Mouse (Mus musculus): ENCODE data around the gene Caap1.

Caap1 gene

DNA sequence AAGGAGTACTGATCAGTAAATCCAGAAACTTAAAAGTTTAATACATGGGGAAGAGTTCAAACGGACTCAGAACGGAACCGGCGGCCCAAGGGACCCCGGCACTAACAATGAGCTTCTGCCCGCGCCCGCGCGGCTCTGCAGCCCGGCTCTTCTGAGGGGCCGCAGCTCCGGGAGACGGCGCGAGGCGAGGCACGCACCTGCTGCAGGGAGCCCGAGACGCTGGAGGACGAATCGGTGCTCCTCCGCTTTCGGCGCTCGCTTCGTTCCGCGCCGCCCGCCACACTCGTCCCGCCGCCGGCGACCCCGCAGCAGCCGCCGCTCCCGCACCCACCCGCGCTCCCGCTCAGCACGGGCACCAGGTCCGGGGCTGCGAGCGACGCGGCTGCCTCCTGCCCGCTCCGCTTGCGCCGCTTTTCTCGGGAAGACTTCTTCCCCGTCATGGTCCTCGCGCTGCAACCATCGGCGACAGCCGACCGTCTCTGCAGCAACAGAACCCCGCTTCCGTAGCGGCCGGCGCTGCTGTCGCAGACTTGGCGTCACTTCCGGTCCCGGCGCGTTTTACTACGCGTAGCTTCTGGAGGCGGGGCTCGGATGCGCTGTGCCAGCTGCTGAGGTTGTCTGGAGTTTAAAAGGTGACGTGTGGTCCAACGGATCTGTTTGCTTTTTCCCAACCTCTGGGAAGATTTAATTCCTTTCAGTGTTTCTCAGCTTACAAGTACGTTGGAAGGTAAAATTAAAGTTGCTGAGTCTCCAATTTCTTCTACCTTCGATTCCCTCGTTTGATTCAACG lies at the start of gene Caap1, which contains the start of gene Gm10306:
Gene Caap1, minus strand, starts transcription at position 532 of the 790 bp plus-strand sequence.
Gene Gm10306, plus strand, starts transcription at position 282 of the 790 bp plus-strand sequence.
- DNase-seq (ENCODE audit: low spot score), result peak; percentile 97

DNA sequence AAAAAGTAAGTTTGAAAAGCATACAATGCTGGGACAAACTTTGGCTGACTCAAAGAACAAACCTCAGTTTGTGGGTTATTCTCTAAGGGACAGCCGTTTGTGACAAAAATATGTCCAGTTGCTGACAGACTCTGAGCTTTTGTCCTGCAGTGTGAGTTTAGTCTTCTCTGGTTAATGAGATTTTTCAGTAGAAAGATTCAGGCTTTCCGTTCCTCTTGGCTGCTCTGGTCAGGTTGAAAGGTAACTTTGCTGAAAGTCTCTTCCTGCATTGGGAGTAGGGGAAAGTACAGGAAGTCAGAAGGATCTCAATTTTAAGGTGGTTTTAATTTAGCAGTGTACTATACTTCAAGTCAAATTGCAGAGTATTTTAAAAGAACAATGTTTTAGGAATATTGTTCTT lies 49.0 kb upstream of the Caap1 start:
- no peak for DNase-seq (ENCODE audit: low spot score)

DNA sequence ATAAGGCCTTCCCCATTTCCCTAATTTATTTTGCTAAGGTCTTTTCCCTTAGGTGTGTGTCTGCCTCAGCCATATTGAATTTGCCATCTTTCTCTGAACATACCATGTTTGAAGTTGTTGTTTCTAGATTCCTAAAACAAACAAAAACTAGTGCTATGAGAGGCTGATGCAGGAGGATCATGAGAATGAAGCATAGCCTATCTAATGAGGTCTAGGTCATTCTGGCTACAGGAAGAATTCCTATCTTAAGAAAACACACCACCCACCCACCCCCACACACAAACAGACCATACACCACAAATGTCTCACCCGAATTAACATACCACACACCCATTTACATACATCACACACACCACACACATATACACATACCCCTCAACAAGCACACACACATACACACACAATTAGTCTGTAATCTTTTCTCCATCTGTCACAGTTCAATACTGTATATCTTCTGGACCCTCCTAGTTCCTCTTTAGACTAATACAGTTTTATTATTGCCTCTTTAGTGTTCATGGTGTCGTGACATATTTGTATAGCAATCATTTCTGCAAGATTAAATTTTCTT lies 47.9 kb upstream of the Caap1 start:
- DNase-seq (ENCODE audit: low spot score), result no peak

DNA sequence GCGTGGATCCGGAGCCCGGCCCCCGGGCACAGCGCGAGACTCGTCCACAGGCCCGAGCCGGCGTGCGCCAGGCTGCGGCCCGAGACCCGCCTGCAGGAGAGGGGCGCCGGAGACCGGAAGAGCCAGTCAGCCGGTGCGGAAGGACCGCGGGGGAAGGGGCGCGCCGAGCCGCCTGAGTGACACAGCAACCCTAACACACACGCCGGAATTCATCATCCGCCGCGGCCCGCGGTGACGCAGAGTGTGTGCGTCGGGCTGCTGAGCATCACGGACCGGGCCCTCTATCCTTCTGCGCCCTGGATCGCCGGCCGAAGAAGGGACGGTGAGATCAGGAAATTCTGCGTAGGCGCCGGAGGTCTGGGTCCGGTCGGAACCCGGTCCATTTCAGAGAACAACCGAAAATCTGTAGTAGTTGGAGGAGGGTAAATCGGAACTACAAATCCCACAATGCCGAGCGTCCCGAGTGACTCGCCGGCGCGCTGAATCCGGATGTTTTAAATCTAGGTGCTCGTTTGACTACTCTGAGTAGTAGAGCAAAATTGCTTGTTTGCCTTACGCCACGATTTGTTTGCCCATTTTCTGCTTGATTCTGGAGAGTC lies 46.5 kb upstream of the Caap1 start, which contains the start of gene Plaa:
Gene Plaa, minus strand, starts transcription at position 214 of the 599 bp plus-strand sequence.
- peak; percentile 95 for DNase-seq (ENCODE audit: low spot score)

DNA sequence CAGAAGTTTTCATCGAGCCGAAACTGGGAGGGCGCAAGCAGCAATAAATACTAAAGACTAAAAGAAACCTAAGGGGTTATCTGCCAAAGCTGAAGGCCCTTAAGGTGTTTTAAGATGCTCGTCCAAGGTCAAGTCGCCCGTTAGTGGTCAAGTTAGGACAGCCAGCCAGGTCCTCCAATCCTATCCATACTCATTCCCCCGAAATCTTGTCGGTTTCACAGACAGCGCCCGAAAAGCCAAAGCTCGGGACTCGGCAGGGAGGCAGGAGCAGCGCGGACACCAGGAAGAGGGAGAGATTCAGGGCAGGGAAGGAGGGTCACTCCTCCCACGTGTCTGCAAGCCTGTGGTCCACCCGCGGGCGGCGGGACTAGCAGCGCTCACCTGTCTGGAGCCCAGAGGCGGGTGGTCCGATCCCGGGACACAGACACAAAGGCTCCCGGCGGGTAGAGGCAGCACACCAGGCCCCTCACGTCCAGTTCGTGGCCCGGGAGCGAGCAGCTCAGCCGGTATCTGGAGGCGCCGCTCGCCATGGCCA lies 46.0 kb upstream of the Caap1 start:
- DNase-seq (ENCODE audit: low spot score), result no peak

DNA sequence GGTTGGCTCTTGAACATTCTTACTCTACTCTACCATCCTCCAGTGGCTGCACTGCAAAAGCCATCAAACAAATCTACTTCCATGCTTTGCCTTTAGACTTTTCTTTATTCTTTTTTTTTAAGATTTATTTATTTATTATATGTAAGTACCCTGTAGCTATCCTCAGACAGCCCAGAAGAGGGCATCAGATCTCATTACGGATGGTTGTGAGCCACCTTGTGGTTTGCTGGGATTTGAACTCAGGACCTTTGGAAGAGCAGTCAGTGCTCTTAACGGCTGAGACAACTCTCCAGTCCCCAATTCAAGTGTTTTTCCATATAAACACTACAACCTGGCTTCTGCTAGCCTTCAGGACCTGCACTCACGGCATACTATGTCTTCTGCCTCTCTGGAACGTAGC lies 44.8 kb upstream of the Caap1 start:
- no peak for DNase-seq (ENCODE audit: low spot score)

DNA sequence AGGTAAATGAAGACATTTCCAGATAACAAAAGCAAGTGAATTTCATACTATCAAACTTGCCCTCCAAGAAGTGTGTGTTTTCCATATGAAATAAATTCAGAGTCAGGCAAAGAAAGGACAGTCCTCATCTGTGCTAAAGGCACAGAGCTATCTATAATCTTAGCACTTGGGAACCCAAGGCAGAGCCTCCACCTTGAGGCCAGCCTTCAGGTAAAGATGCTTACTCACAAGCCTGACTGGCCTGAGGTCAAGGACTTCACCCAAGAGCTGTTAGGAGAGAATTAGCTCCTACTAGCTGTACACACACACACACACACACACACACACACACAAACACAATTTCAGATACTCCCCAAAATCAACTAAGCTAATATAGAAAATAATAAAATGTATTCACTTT lies 36.1 kb upstream of the Caap1 start:
- DNase-seq (ENCODE audit: low spot score), result no peak

DNA sequence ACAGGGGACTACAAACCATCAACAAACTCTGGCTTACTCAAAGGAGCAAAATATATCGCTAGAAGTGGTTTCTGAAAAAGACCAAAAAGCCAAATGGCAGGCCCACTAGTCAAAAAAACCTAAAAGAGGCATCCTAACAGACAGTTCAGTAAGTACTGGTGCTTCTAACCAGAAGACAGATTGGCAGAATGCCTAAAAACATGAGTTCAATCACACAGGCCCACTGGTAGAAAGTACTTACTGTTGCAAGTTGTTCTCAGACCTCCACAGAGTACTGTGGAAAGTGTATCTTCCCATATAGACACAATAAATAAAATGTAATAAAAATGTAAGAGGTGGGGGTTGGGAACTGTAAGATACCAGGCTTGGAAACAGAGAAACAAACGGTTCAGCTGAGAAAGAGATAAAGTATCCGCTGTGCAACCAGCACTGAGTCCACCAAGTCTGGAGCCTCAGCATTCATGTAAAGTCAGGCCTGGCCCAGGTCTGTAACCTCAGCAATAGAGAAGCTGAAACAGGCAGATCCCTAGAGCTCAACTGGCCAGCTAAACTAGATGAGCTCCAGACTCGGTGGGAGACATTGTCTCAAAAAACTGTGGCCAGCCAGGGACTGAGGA lies 35.3 kb upstream of the Caap1 start:
- DNase-seq (ENCODE audit: low spot score), result no peak

DNA sequence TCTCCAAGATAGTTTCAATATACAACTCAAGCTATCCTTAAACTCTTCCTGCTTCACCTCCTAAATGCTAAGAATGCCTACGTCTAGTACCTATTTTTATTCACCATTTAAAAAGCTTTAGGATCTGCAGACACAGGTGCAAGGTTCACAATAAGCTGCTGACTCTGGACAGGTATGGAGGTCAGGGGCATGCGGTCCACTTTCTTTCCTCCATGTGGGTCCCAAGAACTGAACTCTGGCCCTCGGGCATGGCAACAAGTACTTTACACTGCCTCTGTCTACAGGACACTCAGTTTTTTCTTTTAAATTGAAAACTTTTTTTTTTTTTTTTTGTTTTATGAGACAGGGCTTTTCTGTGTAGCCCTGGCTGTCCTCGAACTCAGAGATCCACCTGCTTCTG lies 16.1 kb upstream of the Caap1 start:
- DNase-seq (ENCODE audit: low spot score), result no peak

DNA sequence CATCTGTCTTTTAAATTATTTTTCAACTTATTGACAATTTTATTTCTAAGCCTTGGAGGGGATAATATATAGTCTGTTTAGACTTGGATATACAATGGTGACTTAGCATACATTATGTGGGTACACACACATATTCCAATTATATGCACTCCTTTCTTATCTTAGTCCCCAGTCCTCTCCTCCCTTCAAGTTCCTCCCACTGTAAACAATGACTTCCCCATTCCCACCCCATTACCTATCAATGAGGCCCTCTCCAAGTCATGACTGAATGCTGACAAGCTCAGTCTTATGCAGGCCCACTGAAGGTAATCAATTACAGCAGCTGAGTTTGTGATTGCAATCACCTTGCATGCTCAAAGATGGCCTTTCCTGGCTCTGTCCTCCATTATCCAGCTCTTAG lies 7.7 kb upstream of the Caap1 start:
- no peak for DNase-seq (ENCODE audit: low spot score)

DNA sequence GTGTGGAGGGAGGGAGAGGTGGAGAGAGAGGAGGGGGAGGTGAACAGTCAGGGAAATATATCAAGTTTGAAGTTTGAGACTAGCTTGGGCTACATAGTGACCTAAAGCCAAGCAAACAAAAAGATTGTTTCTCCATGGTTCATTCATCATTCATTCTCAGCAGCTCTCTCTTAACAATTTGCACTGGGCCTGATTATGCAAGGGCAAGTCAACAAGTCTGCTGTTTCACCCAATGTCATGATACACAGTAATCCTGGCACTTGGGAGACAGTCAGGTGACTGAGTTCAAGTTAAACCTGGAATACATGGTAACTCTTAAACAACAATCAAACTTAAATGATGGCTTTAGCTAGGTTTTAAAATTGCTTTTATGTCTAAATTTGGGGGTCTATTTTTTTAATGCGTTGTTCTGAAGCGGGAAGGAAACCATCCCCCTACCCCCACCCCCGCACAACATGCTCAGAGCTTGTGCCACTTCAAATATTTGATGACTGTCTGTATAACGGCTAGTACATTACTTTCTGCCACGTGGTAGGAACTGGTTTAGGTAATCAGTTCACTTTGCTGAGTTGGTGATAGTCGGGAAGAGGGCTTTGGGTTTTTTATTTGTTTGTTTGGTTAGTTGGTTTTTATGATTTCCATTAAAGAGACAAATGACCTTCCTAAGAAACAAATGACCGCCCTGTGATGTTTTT lies 5.5 kb upstream of the Caap1 start:
- no peak for DNase-seq (ENCODE audit: low spot score)

DNA sequence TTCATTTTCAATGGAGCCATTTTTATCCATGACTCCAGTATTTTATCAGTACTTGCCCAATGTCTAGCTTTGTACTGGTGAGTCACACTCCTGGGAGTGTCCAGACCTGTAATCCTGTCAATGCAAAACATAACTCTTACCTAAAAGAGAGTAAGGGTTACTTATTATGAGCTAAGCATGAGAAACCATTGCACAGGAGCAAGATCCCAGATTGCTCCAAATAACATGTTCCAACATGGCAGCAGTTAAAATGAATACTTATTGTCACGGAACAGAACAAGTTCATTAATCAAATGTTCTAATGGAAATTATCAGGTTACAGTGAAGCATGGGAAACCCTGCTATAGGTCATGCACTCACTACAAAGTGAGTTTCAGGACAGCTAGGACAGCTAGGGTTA lies 3.7 kb upstream of the Caap1 start:
- no peak for DNase-seq (ENCODE audit: low spot score)

DNA sequence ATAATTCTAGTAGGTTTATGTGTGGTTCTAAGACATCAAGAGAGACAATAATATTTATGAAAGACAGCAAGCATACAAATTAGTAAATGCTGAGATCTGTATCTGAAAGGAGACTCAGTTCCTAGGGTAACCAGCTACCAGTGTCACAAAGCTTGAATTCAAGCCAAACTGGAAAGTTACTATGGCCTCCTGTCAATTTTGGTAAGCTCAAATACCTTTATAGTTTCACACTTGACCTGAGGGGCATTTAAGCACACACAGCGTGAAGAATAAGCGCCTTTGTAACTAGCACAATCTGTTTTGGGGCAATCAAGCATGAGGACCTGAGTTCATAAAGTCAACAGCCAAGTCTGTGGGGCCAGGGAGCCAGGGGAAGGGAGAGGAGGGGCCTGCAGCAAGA lies 2.7 kb upstream of the Caap1 start:
- peak; percentile 35 for DNase-seq (ENCODE audit: low spot score)

DNA sequence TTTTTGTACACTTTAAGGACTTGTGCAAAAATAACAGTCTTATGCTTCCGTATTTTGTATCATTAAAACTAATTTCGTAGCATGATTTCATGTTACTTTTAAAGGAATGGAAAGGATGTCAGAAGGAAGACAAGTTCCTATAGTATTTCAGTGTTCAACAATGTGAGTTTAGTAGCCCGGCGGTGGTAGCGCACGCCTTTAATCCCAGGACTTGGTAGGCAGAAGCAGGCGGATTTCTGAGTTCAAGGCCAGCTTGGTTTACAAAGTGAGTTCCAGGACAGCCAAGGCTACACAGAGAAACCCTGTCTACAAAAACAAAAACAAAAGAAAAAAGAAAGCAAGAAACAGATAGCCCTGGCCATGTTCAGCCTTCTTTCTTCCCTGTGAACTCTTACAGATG lies 549 bp upstream of the Caap1 start:
- no peak for DNase-seq (ENCODE audit: low spot score)

DNA sequence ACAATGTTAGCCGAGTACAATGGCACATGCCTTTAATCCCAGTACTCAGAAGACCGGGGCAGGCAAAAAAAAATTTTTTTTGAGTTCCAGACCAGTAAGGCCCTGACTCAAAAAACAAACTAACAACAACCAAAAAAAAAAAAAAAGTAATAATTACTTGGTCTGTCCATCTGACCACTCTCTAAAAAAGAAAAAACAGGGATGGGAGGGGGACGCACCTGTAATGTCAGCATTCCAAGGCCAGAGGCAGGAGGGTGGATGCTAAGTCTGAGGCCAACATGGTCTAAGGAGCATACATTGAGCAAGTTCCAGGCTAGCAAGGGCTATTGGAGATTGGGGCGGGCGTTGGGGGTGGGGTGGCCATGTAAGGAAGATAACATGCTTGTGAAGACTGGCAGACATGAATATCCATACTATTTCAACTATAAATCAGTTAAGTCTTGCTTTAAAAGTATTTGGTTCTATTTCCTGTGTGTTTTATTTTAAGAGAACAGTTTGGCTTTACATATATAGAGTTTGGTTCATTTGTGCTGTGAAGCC lies 1.6 kb downstream of the Caap1 start:
- no peak for DNase-seq (ENCODE audit: low spot score)

DNA sequence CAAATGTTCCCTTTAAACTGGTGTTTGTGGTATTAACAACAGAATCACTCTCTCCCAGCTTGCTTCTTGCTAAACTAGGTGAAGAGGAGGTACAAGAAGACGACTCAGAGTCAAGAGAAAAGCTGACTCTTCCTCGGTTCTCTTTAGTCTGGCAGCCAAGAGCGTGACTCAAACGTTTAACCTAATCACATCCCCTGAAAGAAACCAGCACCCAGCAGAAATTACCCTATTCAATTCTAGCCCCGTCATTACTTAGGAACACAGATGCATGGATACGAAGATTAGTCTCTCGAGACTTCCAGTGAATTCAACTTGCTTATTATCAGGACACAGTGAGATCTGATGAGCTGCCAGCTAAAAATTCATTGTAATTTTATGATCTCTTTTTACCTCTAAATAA lies 12.3 kb downstream of the Caap1 start:
- DNase-seq (ENCODE audit: low spot score), result no peak

DNA sequence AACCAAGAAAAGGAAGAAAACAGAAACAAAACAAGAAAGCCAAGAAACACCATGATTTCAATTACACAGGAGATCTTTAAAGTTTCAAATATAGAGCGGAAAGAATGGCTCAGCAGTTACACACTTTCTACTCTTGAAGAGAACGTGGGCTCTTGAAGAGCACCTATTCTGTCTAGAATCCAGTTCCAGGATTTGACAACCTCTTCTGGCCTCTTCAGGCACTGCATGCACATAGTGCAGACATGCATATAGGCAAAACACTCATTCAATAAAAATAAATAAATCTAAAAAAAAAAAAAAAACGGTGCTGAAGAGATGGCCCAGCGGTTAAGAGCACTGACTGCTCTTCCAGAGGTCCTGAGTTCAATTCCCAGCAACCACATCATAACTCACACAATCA lies 13.6 kb downstream of the Caap1 start:
- DNase-seq (ENCODE audit: low spot score), result peak; percentile 14

DNA sequence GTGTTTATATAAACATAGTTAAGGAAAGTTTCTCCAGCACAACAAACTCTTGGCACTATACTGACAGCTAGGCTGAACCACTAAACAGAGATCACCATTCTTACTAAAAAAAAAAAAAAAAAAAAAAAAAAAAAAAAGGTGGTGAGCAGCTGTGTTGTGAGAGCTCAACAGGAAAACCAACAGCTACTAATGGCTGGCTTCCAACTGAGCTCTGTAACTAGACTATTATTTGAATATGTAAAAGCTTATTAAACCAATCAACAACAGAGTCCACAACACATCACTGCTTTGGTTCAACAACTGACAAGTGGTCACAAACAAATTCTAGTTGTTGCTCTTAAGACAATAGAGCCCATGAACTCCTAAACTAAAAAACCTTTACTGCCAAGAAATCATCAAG lies 23.4 kb downstream of the Caap1 start:
- no peak for DNase-seq (ENCODE audit: low spot score)

DNA sequence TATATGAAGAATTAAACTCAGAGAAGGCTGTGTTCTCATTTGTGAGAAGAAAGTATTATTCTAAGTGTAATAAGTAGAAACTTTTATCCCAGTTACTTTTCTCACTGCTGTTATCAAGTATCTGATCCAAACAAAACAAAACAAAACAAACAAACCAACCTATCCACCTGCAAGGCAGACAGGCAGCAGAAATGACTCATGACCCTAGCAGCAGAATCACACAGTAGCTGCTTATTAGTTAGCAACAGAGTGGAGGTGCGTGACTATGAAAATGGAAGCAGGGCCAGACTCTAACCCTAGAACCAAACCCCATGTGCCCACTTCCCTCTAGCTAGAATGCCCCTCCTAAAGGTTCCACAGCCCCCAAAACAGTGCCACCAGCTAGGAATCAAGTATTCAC lies 27.1 kb downstream of the Caap1 start:
- no peak for DNase-seq (ENCODE audit: low spot score)

DNA sequence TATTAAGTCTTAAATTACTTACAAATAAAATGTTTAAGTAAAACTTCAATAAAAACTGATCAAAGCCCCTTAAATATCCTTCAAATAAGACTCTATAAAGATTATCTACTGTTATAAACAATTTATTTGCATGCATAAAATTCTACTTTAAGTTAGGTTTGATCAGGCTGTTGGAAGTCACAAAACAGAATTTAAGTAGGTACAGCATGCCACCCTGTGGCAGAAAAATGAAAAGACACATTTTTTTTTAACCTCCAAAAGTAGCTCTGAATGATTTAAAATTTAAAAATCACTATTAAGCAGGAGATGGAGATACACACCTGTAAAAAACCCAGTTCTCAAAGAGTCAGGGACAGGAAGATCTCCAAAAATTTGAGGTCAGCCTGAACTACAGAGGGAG lies 33.3 kb downstream of the Caap1 start:
- peak; percentile 53 for DNase-seq (ENCODE audit: low spot score)

DNA sequence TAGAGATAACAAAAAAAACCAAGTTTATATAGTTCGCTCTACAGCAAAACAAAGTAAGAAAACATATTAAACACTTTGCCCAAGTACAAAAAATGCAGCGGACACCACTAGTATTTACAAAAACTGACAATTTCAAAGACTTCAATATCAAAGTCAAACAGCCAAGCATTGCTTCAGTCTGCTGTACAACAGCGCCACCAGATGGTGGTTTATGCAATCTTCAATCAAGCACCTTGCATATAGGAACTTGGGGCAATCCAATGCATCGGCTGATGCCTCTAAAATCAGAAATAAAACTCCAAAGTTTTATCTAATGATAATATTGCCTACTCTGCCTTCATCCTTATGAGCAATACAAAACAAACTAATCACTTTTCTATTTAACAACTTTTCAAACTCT lies 39.0 kb downstream of the Caap1 start:
- DNase-seq (ENCODE audit: low spot score), result peak; percentile 80

DNA sequence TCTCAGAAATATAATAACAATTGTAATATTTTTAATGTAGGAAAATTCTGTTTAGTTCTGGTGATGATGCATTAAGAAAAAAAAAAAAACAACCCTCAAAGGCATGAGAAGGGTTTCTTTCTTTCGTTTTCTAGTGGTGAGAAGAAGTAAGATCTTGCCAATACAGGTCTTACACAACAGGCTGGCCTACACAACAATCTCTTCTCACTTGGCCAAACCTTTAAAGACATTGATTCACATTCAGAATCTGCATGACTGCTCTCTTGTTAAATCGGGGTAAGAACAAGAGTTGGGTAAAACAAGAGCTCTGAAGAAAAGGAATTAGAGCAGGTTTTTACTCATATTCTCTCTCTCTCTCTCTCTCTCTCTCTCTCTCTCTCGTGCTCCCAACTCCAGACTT lies 41.2 kb downstream of the Caap1 start:
- DNase-seq (ENCODE audit: low spot score), result no peak
